Mouse (Mus musculus): ENCODE results near the gene Chmp4b.

The Chmp4b gene

DNA sequence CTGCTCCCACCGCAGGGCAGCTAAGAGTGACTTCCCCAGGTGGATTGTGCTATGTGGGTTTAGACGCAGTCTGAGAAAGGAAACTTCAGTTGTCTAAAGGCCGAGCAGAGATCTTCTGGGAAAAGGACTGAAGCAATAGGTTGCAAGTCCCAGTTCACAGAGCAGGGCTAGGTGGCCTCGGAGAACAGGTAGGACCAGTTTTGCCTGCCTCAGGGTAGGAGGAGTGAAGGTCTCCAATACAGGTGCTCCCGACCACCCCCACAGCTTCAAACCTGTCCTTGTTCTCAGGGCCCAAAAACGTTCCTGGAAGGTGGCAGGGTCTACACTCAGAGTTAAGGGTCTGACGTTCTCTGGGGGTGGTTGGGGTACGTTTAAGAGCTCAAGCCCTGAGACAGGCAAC lies at the start of gene Chmp4b:
TSS of gene Chmp4b (plus strand) at position 343 of the 400 bp plus-strand sequence.
- DNase-seq, result no peak

DNA sequence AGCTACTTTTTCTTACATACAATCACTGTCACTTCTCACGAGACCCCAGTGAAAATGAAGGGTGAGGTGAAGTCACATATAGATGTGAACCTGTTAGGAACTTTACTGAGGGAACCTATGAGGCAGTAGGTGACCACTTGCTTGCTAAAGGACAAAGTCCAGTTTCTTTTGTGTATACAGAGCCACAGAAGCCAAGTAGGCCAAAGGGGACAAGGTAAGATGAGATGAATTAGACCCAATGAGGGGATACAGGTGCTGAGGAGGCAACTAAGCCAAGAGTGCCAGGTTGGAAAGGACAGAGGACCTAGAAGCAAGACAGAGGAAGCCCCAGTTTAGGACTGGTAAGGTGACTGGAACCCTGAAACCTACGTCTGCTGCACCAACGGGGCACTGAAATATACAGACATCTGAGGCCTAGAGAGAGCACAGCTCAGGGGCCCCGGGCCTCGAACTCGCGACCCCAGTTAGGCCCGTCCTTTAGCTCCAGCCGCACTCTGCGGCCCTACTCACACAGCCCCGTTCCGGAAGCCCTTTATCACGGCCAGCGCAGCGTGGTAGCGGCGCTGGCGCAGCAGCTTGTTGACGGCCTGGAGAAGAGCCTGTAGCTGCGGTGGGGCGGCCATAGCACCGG lies 48.4 kb upstream of the Chmp4b start:
- DNase-seq, result no peak

DNA sequence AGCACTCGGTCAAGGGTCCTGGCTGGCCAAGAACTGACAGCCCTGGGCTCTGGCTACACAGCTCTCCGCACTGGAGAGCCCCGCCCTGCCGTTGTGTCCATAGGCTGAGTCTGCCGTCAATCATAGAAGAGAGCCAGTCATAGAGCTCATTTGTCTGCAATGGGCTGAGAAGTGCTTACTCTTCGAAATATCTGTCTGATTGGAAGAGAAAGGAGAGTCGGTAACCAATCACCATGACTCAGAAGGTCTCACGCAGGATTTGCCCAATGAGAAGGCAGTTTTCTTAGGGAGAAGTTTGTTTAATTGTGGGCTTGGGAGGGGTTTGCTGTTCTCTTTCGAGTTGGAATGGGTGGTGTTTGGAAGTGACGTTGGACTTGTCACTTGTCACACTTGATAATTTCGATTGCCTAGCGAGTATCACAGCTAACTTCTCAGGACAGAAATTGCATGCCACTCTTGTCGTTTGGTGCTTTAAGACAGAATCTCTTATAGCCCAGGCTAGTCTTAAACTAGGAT lies 47.8 kb upstream of the Chmp4b start, which contains the start of gene Pxmp4:
TSS of gene Pxmp4 (minus strand) at position 71 of the 516 bp plus-strand sequence.
- peak; percentile 99 for DNase-seq

- peak; percentile 59 for DNase-seq
Measured at GRCm38 (mm10) chr2:154604156-154604555, 47.3 kb upstream of the Chmp4b start.

DNA sequence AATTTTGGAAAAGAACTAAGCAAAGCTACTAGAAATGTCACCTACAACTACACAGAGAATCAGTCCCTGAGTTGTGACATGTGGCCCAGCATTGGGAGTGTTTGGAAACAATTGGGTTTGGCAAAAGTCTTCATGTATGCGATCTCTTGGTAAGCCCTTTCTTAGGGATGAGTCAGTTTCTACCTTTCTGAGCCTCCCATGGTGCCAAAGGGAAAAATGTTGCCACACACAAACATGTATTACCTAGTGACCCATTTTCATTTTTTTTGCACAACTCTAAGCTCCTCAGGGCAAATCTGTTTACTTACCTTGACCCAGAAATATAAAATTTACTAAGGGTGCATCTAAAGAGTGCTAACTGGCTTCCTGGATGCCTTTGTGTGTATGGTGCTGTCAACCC lies 44.5 kb upstream of the Chmp4b start:
- no peak for DNase-seq

- no peak for DNase-seq
Measured at GRCm38 (mm10) chr2:154609050-154609767, 42.3 kb upstream of the Chmp4b start.

DNA sequence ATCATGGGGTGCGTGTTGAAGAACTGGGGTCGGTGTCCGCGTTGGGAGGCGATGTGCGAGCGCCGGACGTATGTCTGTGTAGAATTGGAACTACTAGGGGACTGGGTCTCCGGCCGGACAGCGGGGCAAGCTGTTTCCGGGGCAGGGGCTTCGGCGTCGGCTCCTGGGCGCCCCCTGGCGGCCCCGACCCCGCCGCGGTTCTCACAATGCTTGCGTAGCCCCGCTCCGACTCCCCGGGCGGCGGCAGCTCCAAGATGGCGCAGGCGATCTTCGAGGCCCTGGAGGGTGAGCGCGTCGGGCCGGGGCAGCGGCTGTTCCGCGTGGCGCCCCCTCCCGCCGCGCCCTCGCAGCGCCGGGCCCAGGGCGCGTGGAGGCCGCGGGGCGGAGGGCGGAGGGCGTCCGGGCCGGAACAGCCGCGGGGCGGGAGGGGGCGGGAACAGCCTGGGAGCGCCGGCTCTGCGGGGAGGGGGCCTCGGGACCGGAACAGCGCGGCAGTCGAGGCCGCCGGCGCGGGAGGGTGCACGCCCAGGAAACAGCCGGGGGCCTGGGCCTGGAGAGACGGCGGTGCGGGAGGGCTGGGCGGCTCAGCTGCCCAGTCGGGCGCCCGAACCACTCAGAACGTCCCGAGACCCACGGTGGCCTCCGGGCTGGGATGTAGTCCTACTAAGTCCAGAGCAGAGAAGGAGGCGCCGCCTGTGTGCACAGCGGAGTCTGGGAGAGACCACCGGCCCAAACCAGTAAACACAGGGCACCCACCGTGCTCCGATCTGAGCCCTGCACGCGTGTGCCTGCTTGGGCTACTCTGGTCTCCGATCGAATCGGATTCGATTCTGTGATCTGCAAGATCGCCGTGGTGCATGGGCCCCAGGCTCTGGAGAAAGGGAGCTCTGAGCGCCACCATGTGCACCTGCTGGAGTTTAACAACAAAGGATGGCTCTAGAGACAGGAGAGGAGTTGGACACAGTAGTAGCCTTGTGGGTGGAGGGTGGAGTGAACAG lies 38.1 kb upstream of the Chmp4b start, which contains the start of the genes Zfp341 and 4930519P11Rik:
TSS of gene Zfp341 (plus strand) at position 180 of the 998 bp plus-strand sequence.
TSS of gene 4930519P11Rik (minus strand) at position 320 of the 998 bp plus-strand sequence.
- DNase-seq, result peak; percentile 91

DNA sequence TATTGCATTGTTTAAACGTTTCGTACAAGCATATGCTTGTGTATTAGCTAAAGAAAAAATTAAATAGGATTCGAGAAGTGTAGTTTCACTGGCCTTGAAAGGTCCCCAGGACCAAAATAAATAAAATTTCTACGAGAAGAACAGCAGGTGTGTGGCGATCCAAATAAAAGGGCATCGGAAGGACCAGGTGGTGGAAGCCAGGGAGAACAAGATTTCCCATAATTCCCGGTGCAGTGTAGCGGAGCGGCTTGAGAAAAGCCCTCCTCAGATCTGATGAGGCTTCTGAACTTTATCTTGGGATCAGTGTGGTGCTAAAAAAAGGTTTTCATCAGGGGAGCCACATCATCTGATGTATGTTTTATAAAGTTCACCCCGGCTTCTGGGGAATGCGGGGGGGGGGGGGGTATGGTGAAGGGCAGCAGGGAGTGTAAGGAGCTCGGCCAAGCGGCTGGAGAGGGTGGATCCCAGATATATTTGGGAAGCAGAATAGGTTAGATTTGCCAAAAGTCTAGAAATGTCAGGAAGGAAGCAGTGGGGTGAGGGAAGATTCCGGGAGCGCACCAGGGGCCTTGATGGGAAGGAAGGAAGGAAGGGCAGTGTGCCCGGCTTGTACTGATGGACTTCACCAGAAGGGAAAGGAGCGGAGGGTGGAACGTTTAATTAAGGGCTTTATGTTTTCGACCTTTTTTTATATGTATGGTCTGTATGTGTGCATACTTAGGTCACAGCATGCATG lies 36.5 kb upstream of the Chmp4b start:
- peak; percentile 21 for DNase-seq

- DNase-seq, result peak; percentile 44
Measured at GRCm38 (mm10) chr2:154615674-154616073, 35.8 kb upstream of the Chmp4b start.

DNA sequence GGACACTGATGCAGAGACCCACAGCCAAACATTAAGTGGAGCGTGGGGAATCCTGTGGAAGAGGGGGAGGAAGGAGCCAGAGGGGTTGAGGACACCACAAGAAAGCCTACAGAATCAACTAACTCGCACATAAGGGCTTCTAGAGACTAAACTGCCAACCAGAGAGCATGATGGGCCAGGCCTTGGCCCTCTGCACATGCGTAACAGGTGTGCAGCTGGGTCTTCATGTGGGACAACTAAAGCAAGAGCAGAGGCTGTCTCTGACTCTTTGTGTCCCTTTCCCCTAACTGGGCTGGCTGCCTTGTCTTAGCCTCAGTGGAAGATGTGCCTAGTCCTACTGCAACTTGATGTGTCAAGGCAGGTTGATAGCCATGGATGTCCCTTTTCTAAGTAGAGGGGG lies 34.4 kb upstream of the Chmp4b start:
- peak; percentile 73 for DNase-seq

- DNase-seq, result no peak
Measured at GRCm38 (mm10) chr2:154621684-154622083, 29.8 kb upstream of the Chmp4b start.

DNA sequence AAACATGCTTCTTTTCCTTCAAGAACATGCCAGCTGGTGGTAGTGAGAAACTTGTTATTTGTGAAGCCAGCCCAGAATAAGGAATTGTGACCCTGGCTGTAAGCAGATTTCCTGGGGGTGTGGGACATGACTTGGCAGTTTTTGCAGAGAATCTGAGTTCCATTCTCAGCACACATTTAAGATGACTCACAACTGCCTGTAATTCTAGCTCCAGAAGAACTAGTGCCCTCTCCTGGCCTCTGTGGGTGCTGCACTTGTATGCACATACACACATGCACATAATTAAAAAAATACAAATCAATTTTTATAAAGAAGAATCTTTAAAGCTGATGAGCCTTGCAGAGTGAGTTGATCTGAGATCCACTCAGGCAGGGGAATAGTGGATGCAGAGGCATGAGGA lies 27.4 kb upstream of the Chmp4b start:
- no peak for DNase-seq

DNA sequence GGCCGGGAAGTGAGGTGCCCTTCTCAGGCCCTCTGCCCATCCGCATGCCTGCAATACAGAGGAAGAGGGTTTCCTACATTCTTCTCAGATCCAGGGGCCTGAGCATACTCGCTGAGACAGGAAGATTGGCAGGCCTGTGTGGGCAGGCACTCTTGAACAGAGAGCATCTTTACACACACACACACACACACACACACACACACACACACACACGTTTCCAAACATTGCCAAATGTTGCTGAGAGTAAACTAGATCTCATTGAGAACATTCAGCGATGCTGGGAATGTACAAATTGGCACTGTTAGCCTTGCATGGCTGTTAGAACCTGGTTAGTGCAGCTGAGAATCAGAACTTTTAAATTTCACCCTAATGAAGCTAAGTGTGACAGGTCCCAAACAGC lies 21.0 kb upstream of the Chmp4b start:
- DNase-seq, result no peak

DNA sequence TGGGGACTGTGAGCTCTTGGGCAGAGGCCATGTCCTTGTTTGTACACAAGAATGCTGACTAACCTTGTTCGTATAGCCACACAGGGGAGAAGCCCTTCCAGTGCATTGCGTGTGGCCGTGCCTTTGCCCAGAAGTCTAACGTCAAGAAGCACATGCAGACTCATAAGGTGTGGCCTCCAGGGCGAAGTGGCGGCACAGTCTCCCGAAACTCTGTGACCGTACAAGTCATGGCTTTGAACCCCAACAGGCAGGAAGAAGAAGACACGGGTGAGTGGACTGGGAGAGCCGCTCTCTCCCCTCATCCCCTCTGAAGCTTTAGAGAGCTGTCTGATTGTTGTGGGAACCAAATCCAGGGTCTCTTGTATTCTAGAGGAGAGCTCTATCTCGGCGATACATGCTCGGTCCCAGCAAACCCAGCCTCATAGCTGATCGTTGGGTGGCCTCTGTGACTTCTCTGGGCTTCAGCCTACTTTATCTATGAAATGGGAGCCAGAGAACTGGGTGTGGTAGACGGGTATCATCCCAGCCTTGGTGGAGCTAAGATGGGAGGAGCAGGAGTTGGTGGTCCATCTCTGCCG lies 19.2 kb upstream of the Chmp4b start:
- DNase-seq, result no peak

DNA sequence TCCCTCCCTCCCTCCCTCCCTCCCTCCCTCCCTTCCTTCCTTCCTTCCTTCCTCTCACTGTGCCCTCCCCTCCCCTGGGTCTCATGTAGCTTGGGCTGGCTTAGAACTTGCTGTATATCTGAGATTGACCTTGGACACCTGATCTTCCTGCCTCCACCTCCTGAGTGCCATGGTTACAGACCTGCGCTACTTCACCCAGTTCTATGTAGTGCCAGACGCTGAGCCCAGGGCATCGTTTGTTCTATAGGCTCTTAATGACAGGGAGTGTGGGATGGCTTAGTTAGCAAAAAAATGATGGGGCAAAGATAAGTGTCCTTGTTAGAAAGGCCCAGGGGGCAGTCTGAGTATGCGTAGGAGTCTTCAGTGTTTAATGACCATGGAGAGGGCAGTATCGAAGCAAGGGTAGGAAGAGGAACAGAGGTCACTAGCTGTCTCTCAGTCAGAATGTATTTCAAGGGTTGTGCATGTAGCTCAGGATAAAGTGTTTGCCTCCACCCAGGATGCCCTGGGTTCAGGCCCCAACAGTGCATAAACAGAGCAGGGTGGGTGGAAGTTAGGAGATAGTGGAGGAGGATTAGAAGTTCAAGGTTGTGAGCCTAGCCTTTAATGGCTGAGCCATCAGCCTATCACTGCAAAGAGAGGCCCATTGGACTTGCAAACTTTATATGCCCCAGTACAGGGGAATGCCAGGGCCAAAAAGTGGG lies 18.3 kb upstream of the Chmp4b start:
- DNase-seq, result no peak

DNA sequence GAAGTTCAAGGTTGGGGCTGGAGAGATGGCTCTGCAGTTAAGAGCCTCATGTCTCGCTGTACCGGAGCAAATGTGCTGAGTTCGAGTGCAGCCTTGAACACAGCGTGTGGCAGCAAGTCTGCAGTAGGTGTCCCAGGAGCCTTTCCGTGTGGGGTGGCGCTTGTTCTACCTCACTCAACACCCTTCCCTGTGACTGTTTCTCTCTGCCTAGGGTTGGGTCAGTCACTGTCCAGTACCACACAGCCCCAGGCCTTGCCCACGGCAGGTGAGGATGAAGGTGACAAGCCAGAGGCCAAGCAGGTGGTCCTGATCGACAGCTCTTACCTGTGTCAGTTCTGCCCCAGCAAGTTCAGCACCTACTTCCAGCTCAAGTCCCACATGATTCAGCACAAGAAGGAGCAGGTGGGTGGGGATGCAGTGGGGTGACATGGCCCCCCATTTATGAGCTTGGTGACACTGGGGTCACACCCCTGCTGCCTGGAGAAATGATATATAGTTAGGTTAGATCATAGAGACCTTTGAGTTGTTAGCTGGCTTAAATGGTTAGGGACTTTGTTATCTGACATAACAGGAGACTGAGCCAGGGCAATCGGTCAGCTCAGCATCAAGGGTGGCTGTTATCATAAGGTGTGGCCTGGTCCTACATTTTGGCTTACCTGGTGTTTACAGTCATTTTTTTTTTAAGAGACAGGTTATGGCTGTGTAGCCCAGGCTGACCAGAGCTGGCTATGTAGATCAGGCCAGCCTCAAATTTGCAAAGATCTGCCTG lies 17.4 kb upstream of the Chmp4b start:
- no peak for DNase-seq

DNA sequence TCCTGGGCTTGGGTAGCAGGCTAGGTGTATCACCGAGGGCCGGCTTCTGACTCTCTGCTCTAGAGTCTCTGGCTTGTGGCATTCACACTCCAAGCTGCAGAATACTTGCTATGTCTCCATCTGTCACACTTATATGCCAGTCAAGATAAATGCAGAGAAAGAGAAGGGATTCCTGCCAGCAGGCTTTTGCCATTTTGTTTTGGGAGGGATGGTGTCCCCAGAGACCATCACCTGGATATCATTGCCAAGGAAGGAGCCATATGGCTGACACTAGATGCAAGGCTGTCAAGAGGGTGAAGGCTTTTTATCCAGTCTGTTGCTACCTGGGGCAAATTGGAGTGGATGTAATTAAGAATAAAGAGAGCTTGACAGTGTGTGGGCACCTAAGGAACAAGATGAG lies 15.7 kb upstream of the Chmp4b start:
- no peak for DNase-seq

DNA sequence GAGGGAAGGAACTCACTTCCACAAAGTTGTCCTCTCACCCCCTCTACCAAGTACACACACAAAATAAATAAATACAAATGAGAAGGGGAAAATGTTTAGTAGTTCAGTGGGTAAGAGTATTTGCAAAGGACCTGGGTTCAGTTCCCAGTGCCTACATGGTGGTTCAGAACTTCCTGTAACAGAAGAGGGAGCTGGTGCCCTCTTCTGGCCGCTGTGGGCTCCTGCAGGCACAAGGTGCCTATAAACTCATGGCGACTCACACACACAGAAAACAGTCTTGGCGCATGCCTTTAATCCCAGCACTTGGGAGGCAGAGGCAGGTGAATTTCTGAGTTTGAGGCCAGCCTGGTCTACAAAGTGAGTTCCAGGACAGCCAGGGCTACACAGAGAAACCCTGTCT lies 13.0 kb upstream of the Chmp4b start:
- DNase-seq, result no peak

GRCm38 (mm10) chr2:154639115-154639514 lies 12.4 kb upstream of the Chmp4b start:
- no peak for DNase-seq

DNA sequence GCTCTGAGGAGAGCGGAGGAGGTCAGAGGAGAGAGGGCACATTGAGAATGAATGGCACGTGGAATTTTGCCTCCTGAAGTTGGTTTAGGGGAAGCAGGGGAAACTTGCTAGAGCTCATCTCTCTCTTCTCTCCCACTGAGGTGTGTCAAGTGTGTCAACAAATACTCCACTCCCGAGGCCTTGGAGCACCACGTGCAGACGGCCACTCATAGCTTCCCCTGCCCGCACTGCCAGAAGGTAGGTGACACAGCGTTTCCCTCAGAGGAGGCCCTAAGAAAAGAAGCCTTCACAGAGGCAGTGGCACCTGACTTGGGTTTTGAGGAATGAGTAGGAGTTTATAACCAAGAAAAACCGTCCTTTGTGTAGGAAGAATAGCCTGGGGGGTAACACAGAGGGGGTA lies 10.3 kb upstream of the Chmp4b start:
- DNase-seq, result no peak

All from thymus, postnatal 25 days (tissue).